Mouse (Mus musculus) gastrocnemius, adult 18-20 months (tissue): ENCODE results near the gene Kif5c. TPM values are rescaled to one million over a fixed set of nuclear protein-coding genes. Genes with fewer than 3 reads are reported as not detected.

Experiments
- DNase-seq: peaks from one replicate; pipeline ENCODE4 v3.0.0; 2021; ENCODE audit warnings: low spot score
- total RNA-seq, 2 experiments: library from RNA; stranded (reverse); gene quantifications; 2 replicates each; pipeline ENCODE4 v1.2.3; 2021

Kif5c gene
- total RNA-seq, 2 experiments from 2014 or later, result 0.40 to 0.68 TPM

DNA sequence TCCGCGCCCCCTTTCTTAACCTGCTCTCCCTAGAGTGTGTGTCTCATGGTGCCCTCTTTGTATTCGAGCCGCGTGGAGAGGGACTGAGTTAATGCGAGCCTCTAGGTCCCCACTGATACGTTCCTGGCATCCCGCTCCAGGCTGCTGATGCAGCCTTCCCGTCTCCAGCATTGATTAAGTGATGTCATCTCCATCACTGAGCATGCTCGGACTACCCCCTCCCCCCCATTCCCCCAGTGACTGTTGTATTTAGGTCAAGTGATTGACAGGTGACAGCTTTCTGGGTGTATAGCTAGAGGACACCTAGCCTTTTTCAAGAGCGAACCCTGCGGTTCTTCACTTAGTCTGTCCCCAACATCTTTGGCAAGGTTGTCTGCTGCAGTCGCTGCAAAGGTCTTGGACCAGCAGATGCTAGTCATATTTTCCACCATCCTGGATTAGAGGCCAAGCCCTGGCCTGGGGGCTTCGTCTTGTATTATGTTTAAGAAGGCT is 1.6 kb downstream of the Kif5c start:
- no peak for DNase-seq

DNA sequence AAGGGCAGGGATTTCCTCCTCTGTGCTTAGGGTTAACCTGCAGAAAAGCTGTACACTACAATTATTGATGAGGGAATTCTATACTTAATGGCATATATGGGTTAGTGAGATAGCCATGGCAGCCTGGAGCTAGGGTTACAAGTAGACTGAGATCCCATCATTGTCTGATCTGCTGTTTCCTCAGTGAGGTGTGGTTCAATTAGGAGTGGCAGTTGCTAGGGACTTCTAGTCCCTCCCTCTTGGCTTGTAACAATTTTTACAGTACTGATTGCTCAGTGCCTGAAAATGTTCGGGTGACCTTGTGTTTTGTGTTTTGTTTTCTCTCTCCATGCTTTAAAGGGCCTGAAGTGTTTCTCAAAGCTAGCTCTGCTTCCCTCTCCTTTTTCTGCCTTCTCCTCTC is 2.1 kb downstream of the Kif5c start:
- DNase-seq, result no peak

DNA sequence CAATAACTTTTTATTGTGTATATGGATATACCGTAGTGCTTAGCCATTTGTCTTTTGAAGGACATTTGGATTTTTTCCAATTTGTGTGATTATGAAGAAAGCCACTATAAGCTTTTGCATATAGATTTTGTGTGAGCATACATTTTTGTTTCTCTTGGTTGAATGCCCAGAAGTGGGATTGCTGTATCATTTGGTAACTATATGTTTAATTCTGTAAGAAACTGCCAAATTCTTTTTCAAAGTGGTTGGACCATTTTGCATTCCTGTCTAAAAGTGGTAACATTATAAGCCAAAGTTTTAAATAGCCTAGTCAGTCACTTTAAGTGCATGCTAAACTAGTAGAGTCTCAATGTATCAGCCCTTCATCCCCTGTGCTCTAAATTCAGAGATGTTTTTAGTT is 6.5 kb downstream of the Kif5c start:
- DNase-seq, result no peak

DNA sequence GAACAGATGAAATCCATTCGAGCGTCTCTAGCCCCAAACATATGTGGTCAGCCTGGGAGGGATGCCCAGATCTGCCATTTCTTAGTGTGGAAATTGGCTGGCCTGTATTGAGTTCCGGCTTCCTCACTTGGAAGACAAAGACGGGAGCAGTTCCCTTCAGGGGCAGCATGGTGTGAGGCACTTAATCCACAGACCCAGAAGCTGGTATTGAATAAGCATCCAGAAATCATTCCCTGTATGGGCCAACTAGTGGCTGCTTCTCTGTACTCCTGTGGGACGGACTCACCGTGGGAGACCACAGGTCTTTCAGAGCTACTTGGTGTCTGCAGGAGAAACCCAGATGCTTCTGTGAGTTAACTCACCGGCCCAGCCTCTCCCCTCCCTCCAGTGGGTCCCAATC is 8.5 kb downstream of the Kif5c start:
- DNase-seq, result no peak

DNA sequence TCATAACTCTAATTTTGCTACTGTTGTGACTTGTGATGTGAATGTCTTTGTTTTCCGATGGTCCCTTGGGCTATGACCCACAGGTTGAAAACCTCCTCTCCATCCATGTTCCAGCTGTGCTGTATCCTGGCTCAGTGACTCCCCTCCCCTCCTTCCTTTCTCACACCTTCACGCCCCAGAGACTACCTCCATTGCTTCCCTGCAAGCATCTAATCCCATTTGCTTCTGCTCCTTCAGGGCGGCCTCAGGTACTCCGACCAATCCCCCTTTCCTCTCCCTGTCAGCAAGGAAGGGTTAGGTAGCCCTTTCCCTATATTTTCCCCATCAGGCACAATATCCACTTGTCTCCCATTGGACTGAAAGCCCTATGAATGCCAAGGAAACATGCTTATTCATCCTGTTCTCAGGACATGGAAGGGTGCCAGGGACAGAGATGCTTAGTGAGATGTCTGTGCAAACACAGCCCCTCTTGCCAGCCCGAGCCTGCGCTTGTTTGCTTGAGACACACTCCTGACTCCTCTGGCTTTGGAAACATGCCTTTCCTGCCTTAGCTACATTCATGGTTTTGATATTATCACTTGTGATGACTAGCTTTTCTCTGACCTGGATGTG is 9.1 kb downstream of the Kif5c start:
- DNase-seq, result no peak

DNA sequence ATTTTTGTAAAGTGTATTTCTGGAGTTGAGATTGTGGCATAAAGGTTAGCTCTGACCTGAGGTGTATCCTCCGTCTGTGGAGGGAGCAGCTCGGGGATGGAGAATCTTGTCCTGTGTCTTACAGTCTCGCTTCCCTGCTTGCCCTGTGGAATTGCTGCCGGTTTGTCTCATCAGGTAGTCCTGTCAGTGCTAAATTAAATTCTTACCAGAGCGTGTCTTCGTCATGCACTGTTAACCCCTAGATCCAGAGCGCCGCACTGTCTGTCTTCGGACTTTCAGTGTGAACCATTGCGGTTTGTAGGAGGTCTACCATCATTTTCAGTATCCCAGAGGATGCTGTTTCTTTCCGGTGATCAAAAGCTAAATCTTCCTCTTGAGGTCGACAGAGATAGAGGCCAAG is 10.1 kb downstream of the Kif5c start:
- DNase-seq, result no peak

DNA sequence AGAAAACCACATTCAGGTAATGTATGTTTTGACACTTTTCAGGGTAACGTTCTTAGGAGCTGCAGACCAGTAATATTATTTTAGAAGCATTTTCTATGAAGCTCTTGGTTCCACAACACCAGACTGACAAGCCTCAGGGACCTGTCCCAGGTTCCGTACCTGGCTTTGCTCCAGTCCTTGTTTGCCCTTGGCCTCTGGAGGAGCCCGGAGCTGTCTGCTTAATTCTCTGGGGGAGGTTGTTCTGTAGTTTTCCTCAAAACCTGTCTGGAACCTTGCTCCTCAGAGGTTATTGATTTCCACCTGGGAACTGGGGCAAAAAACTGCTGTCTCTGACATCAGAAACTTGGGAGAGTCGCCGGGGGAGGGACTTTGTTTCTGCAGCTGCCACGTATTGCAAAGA is 11.5 kb downstream of the Kif5c start:
- no peak for DNase-seq

DNA sequence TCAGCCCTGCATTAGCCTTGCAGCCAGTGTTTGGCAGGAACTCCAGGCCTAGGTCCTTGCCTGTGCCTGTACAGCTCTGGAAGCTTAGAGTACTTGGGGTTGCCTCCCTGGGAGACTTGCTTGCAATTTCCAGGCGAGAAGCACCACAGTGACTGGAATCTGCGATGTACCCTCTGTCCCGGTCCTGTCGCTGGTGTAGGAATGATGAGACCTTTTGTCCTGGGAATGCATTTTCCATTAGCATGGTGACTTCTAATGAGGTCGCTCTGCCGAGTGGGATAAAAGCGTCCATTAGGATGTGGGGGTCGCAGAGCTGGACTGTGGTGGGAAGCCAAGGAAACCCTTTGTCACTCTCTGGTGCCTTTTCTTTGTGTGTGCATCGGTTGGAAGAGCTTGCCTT is 14.1 kb downstream of the Kif5c start:
- no peak for DNase-seq

DNA sequence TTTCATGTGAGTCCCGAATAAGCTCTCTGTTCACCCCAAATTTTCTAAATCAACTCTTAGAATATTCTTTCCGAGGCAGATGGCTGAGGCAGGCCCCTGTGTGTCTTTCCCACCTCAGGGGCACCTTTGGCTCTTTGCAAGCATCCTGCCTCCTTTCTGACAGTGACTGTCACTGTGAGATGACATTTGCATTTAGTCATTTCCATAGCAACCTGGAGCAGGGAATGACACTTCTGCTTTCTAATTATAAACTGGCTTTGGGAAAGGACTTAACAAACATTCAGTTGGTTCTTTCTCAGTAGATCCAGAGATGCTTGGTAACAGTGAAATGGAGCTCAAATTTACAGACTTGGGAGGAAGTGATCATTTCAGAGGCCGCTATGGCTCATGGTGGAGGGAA is 23.7 kb downstream of the Kif5c start:
- no peak for DNase-seq

DNA sequence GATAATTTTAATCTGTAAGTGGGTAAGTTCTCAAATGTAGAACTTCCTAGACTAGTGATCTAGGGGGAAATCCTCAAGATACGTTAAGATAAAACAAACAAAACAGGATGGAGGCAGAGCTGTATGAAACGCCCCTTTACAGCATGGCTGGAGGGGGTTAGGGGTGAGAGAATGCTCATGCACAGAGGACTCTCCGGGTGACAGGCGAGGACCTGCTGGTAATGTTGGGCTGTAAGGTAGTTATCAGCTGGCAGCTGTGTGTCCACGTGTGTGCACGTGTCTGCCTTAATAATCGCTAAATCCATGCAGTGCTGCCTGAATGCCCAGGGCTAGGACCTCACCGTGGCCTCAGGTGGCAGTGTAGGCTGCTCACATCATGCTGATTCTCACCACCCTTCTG is 24.7 kb downstream of the Kif5c start:
- DNase-seq, result no peak

DNA sequence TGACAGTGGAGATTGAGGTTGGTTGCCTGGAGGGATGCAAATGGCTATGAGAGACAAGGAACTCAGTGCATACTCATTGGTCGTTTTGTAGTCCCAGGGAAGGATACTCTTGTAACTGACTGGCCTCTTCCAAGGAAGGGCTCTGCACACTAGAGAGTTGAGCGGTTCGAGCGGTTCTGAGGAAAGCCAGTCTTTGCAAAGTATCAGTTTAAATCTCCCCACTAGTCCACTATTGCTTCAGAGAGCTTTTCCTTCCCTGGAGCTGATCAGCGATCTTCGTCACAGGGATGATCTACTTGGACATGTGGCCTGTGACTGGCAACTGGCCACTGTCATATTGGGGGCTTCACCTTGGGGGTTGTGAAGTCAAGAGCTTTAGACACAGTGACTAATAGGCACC is 28.5 kb downstream of the Kif5c start:
- no peak for DNase-seq

DNA sequence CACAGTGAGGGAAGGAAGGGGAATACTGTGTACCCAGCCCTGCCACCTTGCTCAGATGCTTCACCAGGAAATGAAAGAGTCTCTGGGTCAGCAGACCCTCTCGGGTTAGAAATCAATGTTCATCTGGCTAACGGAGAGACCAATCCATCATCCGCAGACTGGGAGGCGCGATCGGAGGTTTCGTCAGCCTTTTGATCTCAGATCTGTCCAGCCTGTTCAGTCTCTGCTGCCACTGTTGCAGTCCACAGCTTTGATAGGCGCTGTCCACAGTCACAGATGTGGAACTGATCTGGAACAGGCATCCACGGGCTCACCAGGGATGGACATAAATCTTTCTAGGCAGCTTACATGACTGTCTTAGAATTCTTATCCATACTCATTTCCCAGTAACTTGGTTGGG is 29.2 kb downstream of the Kif5c start:
- DNase-seq, result no peak

DNA sequence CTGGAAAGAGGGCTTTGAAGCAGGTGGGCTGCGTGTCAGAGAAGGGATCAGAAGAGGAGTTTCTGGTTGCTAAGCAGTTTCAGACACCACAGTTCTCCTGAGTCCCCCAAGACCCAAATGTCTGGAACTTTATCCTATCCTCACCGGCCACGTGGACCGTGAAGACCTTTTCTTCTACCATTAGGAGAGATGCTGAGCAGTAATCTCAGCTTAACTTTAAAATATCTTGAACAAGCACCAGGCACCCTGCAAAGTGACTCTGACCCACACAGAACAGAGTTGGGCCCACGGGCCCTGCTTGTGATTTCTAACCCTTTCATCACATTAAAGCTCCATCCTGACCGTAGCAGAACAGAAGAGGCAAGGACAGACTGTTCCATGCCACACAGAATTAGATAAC is 29.7 kb downstream of the Kif5c start:
- DNase-seq, result no peak

DNA sequence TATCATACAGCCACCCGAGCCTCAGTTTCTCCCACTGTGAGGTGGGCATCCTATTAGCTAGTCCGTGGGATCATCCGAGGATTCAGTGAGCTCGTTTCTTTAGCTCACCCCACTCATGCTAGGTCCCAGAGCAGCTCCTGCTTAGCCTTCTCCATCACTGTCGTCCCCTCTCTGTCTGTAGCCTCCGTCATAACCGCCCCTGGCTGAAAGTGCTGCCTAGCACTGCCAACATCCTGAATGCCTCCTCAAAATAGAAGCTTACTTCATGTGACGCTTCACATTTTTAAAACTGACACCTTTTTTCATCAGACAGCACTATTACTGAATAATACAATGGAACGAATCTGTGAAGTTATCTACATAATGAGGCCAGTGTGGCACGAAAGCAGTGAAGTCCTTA is 30.1 kb downstream of the Kif5c start:
- DNase-seq, result no peak

DNA sequence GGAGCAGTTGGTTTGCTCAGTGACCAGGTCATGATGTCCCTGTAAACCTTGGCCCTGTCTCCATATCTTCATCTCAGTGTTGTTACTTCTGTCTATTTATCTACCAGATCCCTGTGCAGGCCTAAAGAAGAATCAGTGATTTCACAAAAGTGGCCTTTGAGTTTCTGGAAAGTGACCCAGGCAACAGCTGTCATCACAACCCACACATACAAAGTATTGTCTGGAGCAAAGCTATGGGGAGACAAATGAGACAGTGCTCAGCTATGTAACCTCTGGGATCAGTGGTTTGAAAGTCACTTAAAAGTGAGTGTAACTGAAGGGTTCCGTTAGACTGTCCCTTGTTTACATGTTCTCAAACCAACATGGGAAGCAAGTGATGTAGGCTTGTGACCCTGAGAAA is 32.6 kb downstream of the Kif5c start:
- no peak for DNase-seq

DNA sequence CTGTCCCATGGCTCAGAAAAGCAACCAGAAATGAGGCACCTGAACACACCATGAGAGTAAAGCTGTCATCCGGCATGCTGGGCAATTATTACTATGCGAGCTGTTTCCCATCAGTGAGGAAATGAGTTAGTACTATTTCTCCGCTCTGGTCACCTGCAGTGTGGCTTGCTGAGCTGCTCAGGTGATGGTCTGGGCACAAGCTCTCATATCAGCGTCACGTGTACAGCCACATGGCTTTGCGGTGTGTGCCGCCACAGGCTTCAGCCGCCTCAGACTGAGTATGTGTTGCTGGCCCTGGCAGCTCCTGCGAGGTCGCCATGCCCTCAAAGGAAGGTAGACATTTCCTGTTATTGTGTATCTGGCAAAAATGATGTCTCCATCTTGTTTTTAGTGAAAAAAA is 35.5 kb downstream of the Kif5c start:
- no peak for DNase-seq

DNA sequence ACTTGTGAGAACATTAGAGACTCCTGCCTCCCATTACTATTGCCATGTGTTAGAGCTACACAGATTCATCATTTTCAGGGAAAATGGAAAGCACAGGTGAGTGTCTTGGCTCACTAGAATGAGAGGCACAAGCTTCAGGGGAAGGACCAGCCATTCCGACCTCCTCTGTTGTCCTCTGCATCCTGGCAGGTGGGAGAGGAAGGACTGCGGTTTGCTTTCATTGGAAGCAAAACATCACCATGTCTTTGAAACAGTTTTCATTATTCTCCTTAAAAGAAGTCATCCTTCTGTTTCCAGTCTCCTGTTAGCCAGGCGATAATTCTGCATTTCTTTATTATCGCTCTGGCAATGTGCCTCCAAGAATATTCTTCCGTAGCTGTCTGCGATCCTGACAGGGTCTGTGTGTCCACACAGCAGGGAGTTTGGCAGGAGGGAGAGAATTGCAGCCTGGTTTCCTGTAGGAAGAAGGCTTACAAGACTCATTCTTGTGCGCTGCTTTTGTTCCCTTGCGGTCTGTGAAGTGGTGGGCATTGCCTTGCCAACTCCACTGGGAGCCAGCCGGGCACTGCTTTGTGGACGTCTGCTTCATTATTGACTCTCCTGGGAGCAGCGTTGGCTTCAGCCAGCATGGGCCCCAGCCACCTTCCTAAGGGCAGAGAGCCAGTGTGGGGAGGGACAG is 36.2 kb downstream of the Kif5c start:
- no peak for DNase-seq

DNA sequence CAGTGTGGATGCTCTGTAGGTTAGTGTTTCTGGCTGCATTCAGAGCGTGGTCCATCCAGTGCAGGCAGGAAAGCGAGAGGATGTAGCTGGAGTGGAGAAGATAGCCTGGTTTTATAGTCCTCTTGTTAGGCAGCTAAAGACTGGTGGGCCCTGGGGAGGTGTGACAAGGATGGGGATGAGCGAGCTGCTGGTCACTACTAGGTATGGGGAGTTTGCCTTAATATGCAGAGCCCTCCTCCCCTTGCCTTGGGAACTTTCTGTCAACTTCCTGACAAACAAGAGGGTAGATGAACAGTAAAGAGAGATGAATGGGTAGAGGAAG is 36.7 kb downstream of the Kif5c start:
- no peak for DNase-seq

DNA sequence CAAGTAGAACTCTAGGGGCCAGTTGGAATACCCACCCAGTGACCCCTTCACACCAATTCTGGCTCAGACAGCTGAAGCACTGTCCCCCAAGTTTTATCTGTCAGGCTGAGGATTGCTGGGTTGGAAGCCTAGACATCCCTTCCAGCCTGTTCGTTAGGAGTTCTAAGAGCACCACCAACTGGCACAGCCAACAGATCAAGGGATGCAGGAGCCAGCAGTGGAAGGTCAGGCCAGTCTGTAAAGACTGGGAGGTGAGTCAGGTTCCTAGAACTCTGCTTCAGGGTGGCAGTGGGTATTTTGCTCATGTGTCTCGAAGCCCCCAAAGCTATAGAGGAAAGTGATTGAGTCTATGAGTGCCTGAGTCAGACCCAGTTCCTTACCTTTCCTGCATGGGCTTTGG is 37.9 kb downstream of the Kif5c start:
- DNase-seq, result no peak

DNA sequence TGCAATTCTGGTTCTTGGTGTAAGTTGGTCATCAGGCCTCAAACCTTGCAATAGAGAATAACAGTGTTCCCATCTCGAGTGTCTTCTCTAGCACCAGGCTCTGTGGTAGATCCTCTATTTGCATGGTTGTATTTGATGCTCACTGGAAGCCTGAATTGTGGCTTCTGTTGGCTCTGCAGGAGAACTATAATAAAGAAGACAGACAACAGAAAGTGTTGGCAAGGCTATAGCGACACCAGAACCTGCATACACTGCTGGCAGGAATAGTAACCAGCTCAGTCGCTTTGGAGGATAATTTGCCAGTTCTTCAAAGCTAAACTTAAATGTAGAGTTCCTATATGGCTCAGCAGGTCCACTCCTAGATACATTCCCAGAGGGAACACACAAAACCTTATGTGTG is 38.6 kb downstream of the Kif5c start:
- DNase-seq, result no peak

DNA sequence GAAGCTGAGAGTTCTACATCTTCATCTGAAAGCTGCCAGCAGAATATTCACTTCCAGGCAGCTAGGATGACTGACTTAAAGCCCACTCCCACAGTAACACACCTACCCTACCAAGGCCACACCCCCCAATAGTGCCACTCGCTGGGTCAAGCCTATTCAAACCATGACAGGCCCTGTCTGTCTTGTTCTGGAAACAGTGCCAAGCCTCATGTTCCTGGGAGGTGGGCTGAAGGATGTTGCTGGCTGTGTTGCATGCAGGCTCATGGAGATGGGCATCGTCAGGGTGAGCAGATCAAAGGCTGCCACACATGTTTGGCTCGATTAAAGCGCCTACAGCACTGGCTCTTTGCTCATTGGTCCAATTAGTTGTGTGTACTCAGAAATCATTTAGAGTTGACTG is 39.9 kb downstream of the Kif5c start:
- no peak for DNase-seq

DNA sequence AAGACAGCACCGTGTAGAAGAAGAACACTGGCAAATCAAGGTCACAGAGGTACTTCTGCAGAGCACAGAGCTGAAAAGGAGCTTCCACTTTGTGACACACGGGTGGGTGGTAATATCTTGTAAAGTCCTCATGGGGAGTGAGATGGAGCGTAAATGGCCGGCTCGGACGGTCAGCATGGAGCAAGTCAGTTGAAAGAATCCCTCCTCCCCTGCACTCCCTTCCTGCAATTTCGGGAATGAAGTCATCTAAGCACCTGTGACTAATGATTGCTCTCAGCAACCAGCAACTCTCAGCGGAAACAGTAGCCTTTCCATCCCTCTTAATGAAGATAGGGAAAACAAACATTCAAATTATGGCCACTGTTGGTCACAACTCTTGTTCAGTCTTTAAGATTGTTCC is 40.9 kb downstream of the Kif5c start:
- no peak for DNase-seq

DNA sequence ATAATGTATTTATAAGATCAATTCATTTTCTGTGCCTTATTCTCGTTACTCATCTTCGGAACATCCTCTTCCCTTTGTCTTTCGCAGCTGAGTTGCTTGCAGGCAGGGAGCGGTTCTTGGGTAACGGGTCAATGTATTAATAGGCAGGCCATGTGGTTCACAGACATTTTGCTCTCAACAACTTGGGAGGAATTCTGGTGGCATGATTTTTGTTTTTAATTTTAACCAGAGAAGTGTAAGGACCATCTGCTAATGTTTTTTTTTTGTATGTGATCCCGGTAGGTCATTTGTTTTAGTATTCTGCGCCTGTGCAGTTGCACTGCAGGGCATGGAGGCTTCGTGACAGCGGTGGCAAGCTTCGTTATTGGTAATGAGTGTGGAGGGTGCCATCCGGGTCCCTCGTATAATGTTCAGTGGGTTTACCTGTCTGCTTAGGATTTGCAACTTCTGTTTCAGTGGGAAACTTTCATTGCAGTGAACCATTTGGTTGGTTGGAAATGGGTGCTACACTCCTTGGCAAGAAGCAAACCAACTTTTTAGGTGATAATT is 41.4 kb downstream of the Kif5c start:
- no peak for DNase-seq

DNA sequence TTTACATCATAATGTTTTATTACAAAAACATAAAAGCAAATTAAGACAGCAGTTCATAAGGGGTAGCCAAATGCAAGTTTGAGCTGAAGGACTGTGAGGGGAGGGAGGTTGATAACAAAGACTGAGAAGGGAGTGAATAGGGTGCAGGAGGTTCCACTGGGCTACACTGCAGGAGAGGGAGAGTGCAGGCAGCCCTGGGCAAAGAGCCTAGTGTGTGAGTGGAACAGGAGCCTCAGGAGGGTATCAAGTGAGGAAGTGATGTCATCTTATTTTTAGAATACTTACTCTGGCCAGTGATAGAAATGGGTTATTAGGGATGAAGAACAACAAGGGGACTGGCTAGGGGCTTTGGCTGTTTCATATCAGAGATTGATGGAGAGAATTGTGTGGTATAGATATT is 42.2 kb downstream of the Kif5c start:
- DNase-seq, result no peak
